ENCODE assay signal across 23 mouse cellular contexts in genomic region chr4:142460468-142461086, GRCm38 (mm10).
A peak's percentile ranks its signal among the peaks of the same experiment; 100 is the strongest.
DNase-seq lines count a peak whose midpoint lies in the region; ATAC-seq and TF ChIP-seq lines count a peak whose summit lies in the region.
"Had no signal": no experiment of that assay in that cellular context is flagged by ENCODE, and none has a peak within 500 bp of the region (broad histone marks: within the 10 kb centered on the region; RNA-seq: fewer than 3 reads in every experiment).

No protein-coding gene starts in this region.

- H3K9ac ChIP-seq in midbrain, embryonic 13.5 days (replicated peaks) = no peak overlapping the region
- H3K9ac ChIP-seq in hindbrain, embryonic 14.5 days = no peak overlapping the region
- H3K9ac ChIP-seq in midbrain, postnatal 0 days (replicated peaks; ENCODE audit: low read length, poor library complexity, severe bottlenecking) = no peak overlapping the region
- H3K9ac ChIP-seq: embryonic facial prominence, embryonic 12.5 days; forebrain, embryonic 12.5 days; limb, embryonic 12.5 days; liver, postnatal 0 days had no signal

- TF ChIP-seq CTCF in midbrain, postnatal 0 days (IDR thresholded peaks at IDR 0.05) = no peak

- H3K36me3 ChIP-seq in midbrain, embryonic 13.5 days = peaks cover 3% of the 10 kb centered on the region; the same call in 1 of the 2 replicates
- peaks cover 42% of the 10 kb centered on the region for H3K36me3 ChIP-seq in midbrain, embryonic 10.5 days
- H3K36me3 ChIP-seq in hindbrain, embryonic 14.5 days (replicated peaks; ENCODE audit: control insufficient read depth, insufficient read depth) = no peaks in the 10 kb centered on the region
- H3K36me3 ChIP-seq in midbrain, postnatal 0 days (ENCODE audit: insufficient read depth, low read length) = no peaks in the 10 kb centered on the region
- H3K36me3 ChIP-seq in forebrain, embryonic 10.5 days (replicated peaks) = peaks cover 40% of the 10 kb centered on the region

- peak; percentile 65 for ATAC-seq in midbrain, embryonic 13.5 days
- ATAC-seq in hindbrain, embryonic 14.5 days (ENCODE audit: low FRiP score) = peak; percentile 12; the same call in 1 of the 2 replicates
- ATAC-seq in midbrain, postnatal 0 days (ENCODE audit: low FRiP score) = 0 out of 2 replicates have a peak, but pooled peaks have one; percentile 38
- ATAC-seq: liver, postnatal 0 days; lung, postnatal 0 days had no signal

- peaks cover 9% of the 10 kb centered on the region for H3K4me1 ChIP-seq in midbrain, embryonic 13.5 days (replicated peaks)
- peaks cover 6% of the 10 kb centered on the region; the same call in 1 of the 2 replicates for H3K4me1 ChIP-seq in midbrain, embryonic 10.5 days
- H3K4me1 ChIP-seq in hindbrain, embryonic 14.5 days (replicated peaks; ENCODE audit: control insufficient read depth, insufficient read depth, low read length) = peaks cover 8% of the 10 kb centered on the region
- H3K4me1 ChIP-seq in midbrain, postnatal 0 days (ENCODE audit: insufficient read depth, low read length) = no peaks in the 10 kb centered on the region
- peaks cover under 1% of the 10 kb centered on the region; the same call in 1 of the 2 replicates for H3K4me1 ChIP-seq in forebrain, embryonic 10.5 days

- WGBS in midbrain, embryonic 13.5 days = 67% methylated on average over 13 of the region's 13 CpGs
- 88% methylated on average over 13 of the region's 13 CpGs for WGBS in midbrain, embryonic 10.5 days
- WGBS in hindbrain, embryonic 14.5 days = 39% methylated on average over 13 of the region's 13 CpGs
- 71% methylated on average over 13 of the region's 13 CpGs for WGBS in midbrain, postnatal 0 days
- WGBS in forebrain, embryonic 10.5 days = 88% methylated on average over 13 of the region's 13 CpGs

- H3K27ac ChIP-seq in midbrain, embryonic 13.5 days = 0 out of 2 replicates have a peak overlapping the region, but pooled peaks have one; percentile 27
- no peak overlapping the region for H3K27ac ChIP-seq in midbrain, embryonic 10.5 days (replicated peaks)
- H3K27ac ChIP-seq in hindbrain, embryonic 14.5 days = peak overlapping the region; percentile 57
- H3K27ac ChIP-seq in midbrain, postnatal 0 days (ENCODE audit: low read depth, low read length) = no peak overlapping the region
- no peak overlapping the region for H3K27ac ChIP-seq in forebrain, embryonic 10.5 days
- H3K27ac ChIP-seq: embryonic facial prominence, embryonic 12.5 days; forebrain, embryonic 12.5 days; gastrocnemius, adult 2 months; layer of hippocampus, adult 2 months; limb, embryonic 12.5 days; macrophage had no signal

- H3K4me2 ChIP-seq in midbrain, embryonic 13.5 days (replicated peaks) = no peak overlapping the region
- H3K4me2 ChIP-seq in hindbrain, embryonic 14.5 days (replicated peaks) = no peak overlapping the region
- H3K4me2 ChIP-seq in midbrain, postnatal 0 days (ENCODE audit: low read depth, low read length, poor library complexity, severe bottlenecking) = no peak overlapping the region
- H3K4me2 ChIP-seq: embryonic facial prominence, embryonic 12.5 days; forebrain, embryonic 12.5 days; limb, embryonic 12.5 days; liver, embryonic 11.5 days had no signal

- H3K27me3 ChIP-seq in midbrain, embryonic 13.5 days = no peaks in the 10 kb centered on the region
- H3K27me3 ChIP-seq in midbrain, embryonic 10.5 days (ENCODE audit: low read depth, poor library complexity, severe bottlenecking) = no peaks in the 10 kb centered on the region
- H3K27me3 ChIP-seq in hindbrain, embryonic 14.5 days (ENCODE audit: control insufficient read depth, insufficient read depth, low read length) = no peaks in the 10 kb centered on the region
- no peaks in the 10 kb centered on the region for H3K27me3 ChIP-seq in midbrain, postnatal 0 days (ENCODE audit: insufficient read depth, low read length)
- H3K27me3 ChIP-seq in forebrain, embryonic 10.5 days (ENCODE audit: poor library complexity, severe bottlenecking) = no peaks in the 10 kb centered on the region
- H3K27me3 ChIP-seq: embryonic facial prominence, embryonic 12.5 days; forebrain, embryonic 12.5 days; limb, embryonic 12.5 days had no signal

- no peak for DNase-seq in midbrain, embryonic 10.5 days (ENCODE audit: low spot score)
- no peak for DNase-seq in hindbrain, embryonic 14.5 days (ENCODE audit: low spot score)
- DNase-seq in midbrain, postnatal 0 days (ENCODE audit: low spot score) = peak; percentile 28
- no peak for DNase-seq in forebrain, embryonic 10.5 days (ENCODE audit: extremely low spot score, low spot score)
- no peak for DNase-seq in cerebellum, adult 9-10 months
- DNase-seq in thymus, postnatal 36 days = no peak
- DNase-seq: adrenal gland, postnatal 25 days; cerebellum, adult 11 months; cerebellum, postnatal 10 days; gastrocnemius, adult 2 months; kidney, adult 2 months; kidney, postnatal 25 days; layer of hippocampus, postnatal 36 days; liver, postnatal 0 days; thymus, adult 18-20 months had no signal

- H3K4me3 ChIP-seq in midbrain, embryonic 13.5 days (replicated peaks) = no peak overlapping the region
- no peak overlapping the region for H3K4me3 ChIP-seq in midbrain, embryonic 10.5 days
- H3K4me3 ChIP-seq in hindbrain, embryonic 14.5 days (replicated peaks; ENCODE audit: low read length) = no peak overlapping the region
- H3K4me3 ChIP-seq in midbrain, postnatal 0 days (ENCODE audit: low read depth, low read length) = no peak overlapping the region
- H3K4me3 ChIP-seq in forebrain, embryonic 10.5 days = no peak overlapping the region
- H3K4me3 ChIP-seq: embryonic facial prominence, embryonic 12.5 days; forebrain, embryonic 12.5 days; gastrocnemius, adult 2 months; layer of hippocampus, adult 2 months; limb, embryonic 12.5 days had no signal

- H3K9me3 ChIP-seq in midbrain, embryonic 13.5 days = no peaks in the 10 kb centered on the region
- H3K9me3 ChIP-seq in midbrain, embryonic 10.5 days (replicated peaks) = 0 out of 2 replicates have a peak, but pooled peaks cover 3% of the 10 kb centered on the region
- H3K9me3 ChIP-seq in hindbrain, embryonic 14.5 days (ENCODE audit: control insufficient read depth, low read length) = 0 out of 2 replicates have a peak, but pooled peaks cover 4% of the 10 kb centered on the region
- no peaks in the 10 kb centered on the region for H3K9me3 ChIP-seq in midbrain, postnatal 0 days (ENCODE audit: low read length)
- peaks cover 6% of the 10 kb centered on the region; the same call in 1 of the 2 replicates for H3K9me3 ChIP-seq in forebrain, embryonic 10.5 days
- H3K9me3 ChIP-seq: embryonic facial prominence, embryonic 12.5 days; forebrain, embryonic 12.5 days; limb, embryonic 12.5 days had no signal

Comparison
In these comparisons a context has a peak if more than half of its experiments do, and no peak if none do; other contexts are left out.
1. H3K27ac ChIP-seq: peak in midbrain, embryonic 13.5 days (single experiment) and hindbrain, embryonic 14.5 days (single experiment); none in midbrain, embryonic 10.5 days (single experiment), midbrain, postnatal 0 days (single experiment) and forebrain, embryonic 10.5 days (single experiment).
2. ATAC-seq: peak in every context shown above with its lines; median percentile 65 in midbrain, embryonic 13.5 days; 38 in midbrain, postnatal 0 days; 12 in hindbrain, embryonic 14.5 days.